Mouse (Mus musculus) left cerebral cortex, postnatal 36 days (tissue): ENCODE measurements around the gene Synpr. TPM values are rescaled to one million over a fixed set of nuclear protein-coding genes. Genes with fewer than 3 reads are reported as not detected.
A peak's percentile ranks its signal among the peaks of the same experiment; 100 is the strongest.

Experiments
- DNase-seq, 2 experiments: peaks; one replicate each; pipeline ENCODE4 v3.0.0; 2021 to 2022; ENCODE audit warnings: low spot score in 2 of 2, mixed read lengths in 1 of 2
- intact Hi-C: fragments of 180-260 bp; cut with DNase I; formaldehyde crosslinking; loops from one replicate; pipeline ENCODE4 v1.15.1; 2025
- total RNA-seq, 2 experiments: library from RNA; stranded (reverse); gene quantifications; 2 replicates each; pipeline ENCODE4 v1.2.3; 2021

Gene Synpr
- total RNA-seq, 2 experiments from 2014 or later = 120 to 125 TPM

GRCm38 (mm10) chr14:13505355-13505754, 220.8 kb downstream of the Synpr start:
- intact Hi-C loops = no loop called here

GRCm38 (mm10) chr14:13518608-13519139, 234.1 kb downstream of the Synpr start:
- DNase-seq = no peak
- intact Hi-C loops = no loop called here

More at GRCm38 (mm10) chr14:13505355-13505754, 220.8 kb downstream of the Synpr start:
- DNase-seq = no peak

GRCm38 (mm10) chr14:13519239-13520011, 234.8 kb downstream of the Synpr start:
- DNase-seq = no peak
- intact Hi-C loops = no loop called here

DNA sequence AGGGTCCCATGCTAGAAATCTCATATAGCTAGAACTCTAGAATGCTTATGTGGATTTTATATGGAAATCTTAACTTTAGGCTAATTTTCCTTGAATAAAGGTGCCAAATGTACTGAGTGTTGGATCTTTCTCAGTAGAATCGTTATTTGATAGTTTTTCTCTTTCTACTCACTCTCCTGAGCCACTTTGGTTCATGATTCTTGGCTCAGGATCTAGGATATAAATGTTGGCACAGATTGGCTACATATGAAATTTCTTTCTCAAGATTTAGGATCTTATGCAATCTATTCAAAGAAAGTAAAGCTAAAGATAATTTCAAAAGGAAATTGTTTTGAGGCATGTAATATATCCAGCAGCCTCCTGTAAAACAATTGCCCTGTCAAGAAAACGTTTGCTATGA, 263.2 kb downstream of the Synpr start:
- intact Hi-C loops = no loop called here
- DNase-seq = no peak

- peak; percentile 9 to 12 for DNase-seq
Measured at GRCm38 (mm10) chr14:13551209-13551608, 266.6 kb downstream of the Synpr start.

GRCm38 (mm10) chr14:13553616-13554370, 269.2 kb downstream of the Synpr start:
- intact Hi-C loops = loop anchor here (10.0 kb wide), 1 partner anchor 59 kb away; no protein-coding TSS in a partner anchor
- no peak for DNase-seq

More at GRCm38 (mm10) chr14:13551209-13551608, 266.6 kb downstream of the Synpr start:
- intact Hi-C loops = loop anchor here (10.0 kb wide), 1 partner anchor 56 kb away; no protein-coding TSS in a partner anchor

GRCm38 (mm10) chr14:13554631-13555030, 270.1 kb downstream of the Synpr start:
- intact Hi-C loops = loop anchor here (10.0 kb wide), 1 partner anchor 60 kb away; no protein-coding TSS in a partner anchor
- DNase-seq = no peak

GRCm38 (mm10) chr14:13558117-13558516, 273.5 kb downstream of the Synpr start:
- intact Hi-C loops = loop anchor here (10.0 kb wide), 1 partner anchor 63 kb away; no protein-coding TSS in a partner anchor
- DNase-seq = no peak

GRCm38 (mm10) chr14:13567250-13567649, 282.7 kb downstream of the Synpr start:
- DNase-seq = no peak
- intact Hi-C loops = no loop called here

DNA sequence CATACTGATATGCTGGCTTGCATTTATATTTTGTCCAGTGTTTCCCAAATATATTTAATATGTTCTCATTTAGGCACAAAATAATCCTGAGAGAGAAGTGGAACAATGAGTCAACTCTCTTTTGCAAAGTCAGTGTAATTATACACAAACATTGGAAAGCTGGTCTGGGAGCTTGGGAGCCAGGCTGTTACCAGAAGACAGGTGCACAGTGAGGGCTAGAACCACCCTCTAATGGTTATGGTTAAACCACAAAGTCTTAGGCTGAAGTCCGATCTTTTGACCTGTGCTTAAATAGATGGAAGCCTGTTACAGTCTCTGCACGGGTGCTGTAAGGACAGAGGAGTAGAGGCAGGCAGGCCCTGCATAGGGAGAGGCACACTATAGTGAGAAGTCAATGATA, 283.4 kb downstream of the Synpr start:
- no peak for DNase-seq
- intact Hi-C loops = no loop called here

DNA sequence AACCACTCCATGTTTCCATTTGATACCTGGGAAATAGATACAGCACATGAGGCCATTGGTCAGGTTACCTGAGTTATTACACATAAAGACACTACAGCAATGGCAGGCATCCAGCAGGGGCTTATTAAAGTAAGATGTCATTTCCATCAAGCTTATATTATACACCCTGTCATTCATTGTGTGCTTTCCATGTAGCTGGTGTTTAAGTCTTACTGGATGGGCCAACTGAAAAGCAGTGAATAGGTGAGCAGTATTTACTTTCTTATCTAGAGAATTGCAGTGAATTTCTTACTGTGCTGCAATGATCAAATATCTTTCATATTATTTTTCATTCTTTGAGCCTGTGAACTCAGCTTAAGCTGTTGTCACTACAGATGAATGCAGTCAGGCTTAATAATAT, 287.4 kb downstream of the Synpr start:
- no peak for DNase-seq
- intact Hi-C loops = no loop called here

GRCm38 (mm10) chr14:13572530-13572929, 287.9 kb downstream of the Synpr start:
- DNase-seq = no peak
- intact Hi-C loops = no loop called here

- intact Hi-C loops = no loop called here
- DNase-seq = no peak
Measured at GRCm38 (mm10) chr14:13578101-13578500, 293.5 kb downstream of the Synpr start.

DNA sequence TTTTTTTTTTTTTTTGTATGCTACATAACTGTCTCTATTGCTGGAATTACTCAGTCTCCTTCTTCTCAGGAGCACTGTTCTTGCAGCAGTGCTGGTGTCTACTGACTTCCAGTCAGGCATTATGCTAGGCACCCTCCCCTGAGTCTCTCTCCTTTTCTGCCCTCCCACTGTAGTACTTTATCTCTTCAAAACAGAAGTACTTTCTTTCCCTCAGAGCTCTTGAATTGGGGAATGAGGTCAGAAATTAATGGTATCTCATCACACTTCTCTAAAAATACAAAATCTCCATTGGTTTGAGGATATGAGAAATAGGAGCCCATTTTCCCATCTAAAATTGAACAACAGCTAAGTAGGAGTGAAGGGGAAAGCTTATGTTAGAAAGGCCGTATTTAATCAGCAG, 294.2 kb downstream of the Synpr start:
- DNase-seq = no peak
- intact Hi-C loops = no loop called here

- DNase-seq = no peak
- intact Hi-C loops = loop anchor here (10.0 kb wide), 1 partner anchor 311 kb away; no protein-coding TSS in a partner anchor
Measured at GRCm38 (mm10) chr14:13593321-13593940, 308.9 kb downstream of the Synpr start.

DNA sequence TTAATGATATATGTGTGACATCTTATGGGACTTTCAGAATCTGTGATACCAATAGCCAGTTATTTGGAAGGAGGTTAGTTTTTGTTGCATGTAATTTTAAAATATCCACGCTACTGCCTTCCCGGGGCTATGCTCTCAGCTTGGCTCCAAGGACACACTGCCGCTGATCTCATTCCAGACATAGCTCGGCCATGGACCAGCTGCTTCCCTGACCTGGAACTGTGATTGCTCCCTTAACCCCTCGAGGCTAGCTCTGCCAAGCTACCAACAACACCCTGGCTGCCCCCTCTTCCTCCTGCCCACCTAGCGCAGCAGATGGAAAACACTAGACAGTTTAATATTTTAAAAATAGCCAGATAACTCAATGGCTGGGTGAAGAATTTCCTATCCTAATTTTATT, 311.7 kb downstream of the Synpr start:
- no peak for DNase-seq
- intact Hi-C loops = loop anchor here (10.0 kb wide), 1 partner anchor 309 kb away; no protein-coding TSS in a partner anchor

DNA sequence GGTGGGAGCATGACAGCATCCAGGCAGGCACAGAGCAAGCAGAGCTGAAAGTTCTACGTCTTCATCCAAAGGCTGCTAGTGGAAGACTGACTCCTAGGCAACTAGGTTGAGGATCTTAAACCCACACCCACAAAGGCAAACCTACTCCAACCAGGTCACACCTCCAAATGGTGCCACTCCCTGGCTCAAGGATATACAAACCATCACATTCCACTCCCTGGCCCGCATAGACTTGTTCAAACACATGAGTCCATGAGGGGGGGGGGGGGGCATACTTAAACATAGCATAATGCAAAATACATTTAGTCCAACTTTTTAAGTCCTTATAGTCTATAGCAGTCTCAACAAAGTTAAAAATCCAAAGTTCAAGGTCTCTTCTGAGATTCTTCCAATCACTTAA, 312.6 kb downstream of the Synpr start:
- no peak for DNase-seq
- intact Hi-C loops = loop anchor here (10.0 kb wide), 1 partner anchor 308 kb away; no protein-coding TSS in a partner anchor

DNA sequence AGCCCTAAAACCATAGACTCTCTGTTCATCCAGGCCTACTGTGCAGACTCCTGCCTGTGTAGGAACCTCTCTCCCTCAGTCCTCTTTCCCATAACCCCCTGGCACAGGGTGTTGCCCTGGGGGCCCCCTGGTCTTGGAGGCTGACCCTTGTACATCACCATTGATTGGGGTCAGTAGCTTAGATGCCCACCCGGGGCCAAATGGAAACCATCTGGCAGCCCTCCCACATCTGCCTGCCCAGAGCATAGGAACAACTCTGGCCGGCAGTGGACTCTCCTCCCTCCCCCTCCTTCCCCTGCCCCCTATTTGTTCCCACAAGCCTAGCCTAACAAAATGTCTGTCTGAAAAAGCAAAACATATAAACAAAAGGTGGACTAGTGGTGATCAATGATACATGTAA, 336.0 kb downstream of the Synpr start:
- intact Hi-C loops = no loop called here
- no peak for DNase-seq

GRCm38 (mm10) chr14:13649865-13650264, 365.3 kb downstream of the Synpr start:
- DNase-seq = no peak
- intact Hi-C loops = no loop called here

DNA sequence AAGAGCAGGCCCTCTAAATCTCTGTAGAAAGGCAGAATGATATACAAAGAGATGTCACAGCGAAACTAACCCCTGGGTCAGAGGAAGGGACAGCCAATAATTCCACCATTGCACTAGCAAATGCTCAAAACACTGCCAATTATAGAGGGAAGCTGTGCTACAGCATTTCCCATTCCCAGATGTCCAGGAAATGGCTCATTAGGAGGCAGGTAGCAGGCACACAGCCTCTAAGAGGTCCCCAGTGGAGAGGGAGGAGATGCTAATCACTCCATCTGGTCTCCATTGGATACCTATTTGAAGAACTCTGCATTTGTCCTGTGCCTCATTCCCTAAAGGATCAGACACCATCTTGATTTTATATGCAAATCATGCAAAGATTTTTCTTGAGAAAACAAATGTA, 366.5 kb downstream of the Synpr start:
- no peak for DNase-seq
- intact Hi-C loops = no loop called here
